Mouse (Mus musculus) spleen, adult 2 months (tissue): ENCODE measurements around the gene Fxyd1. TPM values are rescaled to one million over a fixed set of nuclear protein-coding genes. Genes with fewer than 3 reads are reported as not detected.

Experiments used
- DNase-seq, 2 experiments: peaks; one replicate each; pipeline versions ENCODE4 v3.0.0 to v3.0.0-alpha.2; 2012 to 2021; ENCODE audit warnings: low spot score in 2 of 2, low read depth in 1 of 2
- H3K27ac ChIP-seq: fragments of 200-500 bp; 2 replicates; pipeline ENCODE4 v1.5.1; 2012; ENCODE audit warnings: low read length, inconsistent platforms; ENCODE audit not compliant: insufficient read depth
- H3K27me3 ChIP-seq: fragments of 200-500 bp; 2 replicates; pipeline ENCODE4 v1.6.1; 2012; ENCODE audit warnings: mild to moderate bottlenecking, moderate library complexity, low read length, inconsistent platforms; ENCODE audit not compliant: control insufficient read depth, insufficient read depth
- H3K36me3 ChIP-seq: fragments of 200-500 bp; 2 replicates; pipeline ENCODE4 v1.6.1; 2012; ENCODE audit warnings: mild to moderate bottlenecking, low read length, inconsistent platforms; ENCODE audit not compliant: control insufficient read depth, insufficient read depth
- H3K4me1 ChIP-seq: fragments of 200-500 bp; 2 replicates; pipeline ENCODE4 v1.6.1; 2011; ENCODE audit warnings: inconsistent platforms; ENCODE audit not compliant: control insufficient read depth, insufficient read depth, insufficient read length
- H3K4me3 ChIP-seq: fragments of 200-500 bp; 2 replicates; pipeline ENCODE4 v1.5.1; 2011; ENCODE audit warnings: mild to moderate bottlenecking, inconsistent platforms; ENCODE audit not compliant: insufficient read depth, insufficient read length; ENCODE audit errors: extremely low read depth
- CTCF ChIP-seq: fragments of 200-500 bp; IDR thresholded peaks from 2 replicates; pipeline ENCODE4 v1.5.1; 2011; ENCODE audit warnings: mild to moderate bottlenecking, inconsistent platforms; ENCODE audit not compliant: insufficient read depth, insufficient read length, insufficient replicate concordance; ENCODE audit errors: extremely low read depth
- POLR2A ChIP-seq: fragments of 200-500 bp; IDR thresholded peaks from 2 replicates; pipeline ENCODE4 v1.6.1; 2011; ENCODE audit warnings: low read depth, low read length, inconsistent platforms
- WGBS: fragments of 180-500 bp; shearing (Covaris S2); methylation state at CpG from one replicate; pipeline ENCODE4 v1.1.7; 2018; 5-methylcytosine and 5-hydroxymethylcytosine counted together
- polyA plus RNA-seq: library from polyadenylated mRNA; depleted of rRNA; stranded (reverse); fragments of >200 nt; gene quantifications from 2 replicates; pipeline ENCODE4 v1.2.3, GENCODE M21; 2012

Fxyd1 gene
- polyA plus RNA-seq, 1 experiment: 60.6 TPM

- no peak for TF ChIP-seq POLR2A
- no peak for TF ChIP-seq CTCF
- H3K4me1 ChIP-seq: peaks cover 28% of the 10 kb centered on the region
- peak overlapping the region; percentile 6; the same call in 1 of the 2 replicates for H3K27ac ChIP-seq
- H3K27me3 ChIP-seq: no peaks in the 10 kb centered on the region
- H3K36me3 ChIP-seq: peaks cover 5% of the 10 kb centered on the region; the same call in 1 of the 2 replicates
- DNase-seq: no peak
- H3K4me3 ChIP-seq: no peak overlapping the region
- WGBS: 74% methylated on average over 4 of the region's 4 CpGs
These were observed 18.0 kb downstream of the Fxyd1 start for GRCm38 (mm10) chr7:31039011-31039410.

GRCm38 (mm10) chr7:31037675-31038074 is 19.3 kb downstream of the Fxyd1 start:
- H3K27me3 ChIP-seq: no peaks in the 10 kb centered on the region
- TF ChIP-seq CTCF (no peak), POLR2A (no peak)
- WGBS: 7% methylated on average over 2 of the region's 2 CpGs
- H3K36me3 ChIP-seq: peaks cover 5% of the 10 kb centered on the region; the same call in 1 of the 2 replicates
- no peak for DNase-seq
- H3K27ac ChIP-seq: peak overlapping the region; percentile 22
- peaks cover 27% of the 10 kb centered on the region for H3K4me1 ChIP-seq
- no peak overlapping the region for H3K4me3 ChIP-seq

DNA sequence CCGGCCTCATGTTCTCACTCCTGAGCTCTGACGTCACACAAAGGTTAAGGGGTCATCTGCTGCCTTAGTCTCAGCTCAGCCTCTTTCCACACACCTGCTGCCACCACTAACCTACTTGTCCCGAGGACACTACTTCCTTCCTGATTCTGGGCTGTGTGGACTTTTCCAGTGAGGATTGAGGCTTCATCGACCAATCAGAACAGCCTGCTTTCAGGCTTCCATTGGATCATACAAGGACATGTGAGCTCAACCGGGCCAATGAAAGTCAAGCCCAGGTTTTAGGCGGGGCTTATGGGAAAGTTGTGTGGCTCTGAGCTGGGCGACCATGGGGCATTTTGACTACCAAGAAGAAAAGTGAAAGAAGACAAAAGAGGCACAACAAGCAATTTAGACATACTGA is 20.1 kb downstream of the Fxyd1 start:
- DNase-seq: no peak
- Histone ChIP-seq H3K27me3 (no peaks in the 10 kb centered on the region), H3K36me3 (peaks cover 5% of the 10 kb centered on the region; the same call in 1 of the 2 replicates), H3K4me1 (peaks cover 23% of the 10 kb centered on the region; the same call in 1 of the 2 replicates), H3K27ac (peak overlapping the region; percentile 4), H3K4me3 (no peak overlapping the region)
- 47% methylated on average over 7 of the region's 7 CpGs for WGBS
- no peak for TF ChIP-seq CTCF
- TF ChIP-seq POLR2A: no peak

- H3K27me3 ChIP-seq: no peaks in the 10 kb centered on the region
- peaks cover 21% of the 10 kb centered on the region; the same call in 1 of the 2 replicates for H3K4me1 ChIP-seq
- H3K36me3 ChIP-seq: peaks cover 5% of the 10 kb centered on the region; the same call in 1 of the 2 replicates
- WGBS: 82% methylated on average over 11 of the region's 11 CpGs
- no peak for TF ChIP-seq CTCF
- peak overlapping the region; percentile 56 for H3K27ac ChIP-seq
- DNase-seq: no peak
- H3K4me3 ChIP-seq: no peak overlapping the region
These were observed 21.7 kb downstream of the Fxyd1 start for GRCm38 (mm10) chr7:31035291-31035690.

GRCm38 (mm10) chr7:31034789-31035188 is 22.2 kb downstream of the Fxyd1 start:
- WGBS: 60% methylated on average over 11 of the region's 11 CpGs
- TF ChIP-seq POLR2A (no peak), CTCF (0 out of 2 replicates have a peak, but pooled peaks have one; percentile 39)
- Histone ChIP-seq H3K4me3 (no peak overlapping the region), H3K27me3 (no peaks in the 10 kb centered on the region), H3K36me3 (peaks cover 5% of the 10 kb centered on the region; the same call in 1 of the 2 replicates), H3K27ac (peak overlapping the region; percentile 91), H3K4me1 (peaks cover 19% of the 10 kb centered on the region; the same call in 1 of the 2 replicates)
- DNase-seq: peak in 1 of 2 experiments; percentile 58

GRCm38 (mm10) chr7:31033409-31034165 is 23.4 kb downstream of the Fxyd1 start:
- WGBS: 39% methylated on average over 9 of the region's 9 CpGs
- peaks cover 19% of the 10 kb centered on the region; the same call in 1 of the 2 replicates for H3K4me1 ChIP-seq
- H3K4me3 ChIP-seq: no peak overlapping the region
- peaks cover 3% of the 10 kb centered on the region; the same call in 1 of the 2 replicates for H3K36me3 ChIP-seq
- no peaks in the 10 kb centered on the region for H3K27me3 ChIP-seq
- TF ChIP-seq POLR2A (no peak; the same call in 1 of the 2 replicates), CTCF (no peak)
- peak; percentile 65 to 71 for DNase-seq
- H3K27ac ChIP-seq: peak overlapping the region; percentile 91

DNA sequence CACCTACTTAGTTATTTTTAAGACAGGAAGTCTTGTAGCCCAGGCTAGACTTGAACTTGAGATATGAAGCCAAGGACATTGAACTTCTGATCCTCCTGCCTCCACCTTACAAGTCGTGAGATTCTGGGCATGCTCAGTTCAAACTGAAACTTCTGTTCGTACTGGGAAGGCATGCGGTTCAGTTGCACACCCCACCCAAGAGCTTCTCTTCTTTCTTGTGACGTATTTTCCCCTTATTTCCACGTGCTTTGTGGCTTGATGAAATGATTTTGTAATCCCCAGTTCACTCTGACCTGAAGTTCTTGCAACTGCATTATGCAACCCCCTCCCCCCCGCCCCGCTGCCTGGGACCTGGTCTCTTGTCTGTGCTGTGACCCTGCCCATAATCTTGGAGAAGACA is 25.3 kb downstream of the Fxyd1 start:
- TF ChIP-seq POLR2A (no peak), CTCF (no peak)
- Histone ChIP-seq H3K4me3 (no peak overlapping the region), H3K27ac (peak overlapping the region; percentile 19; the same call in 1 of the 2 replicates), H3K4me1 (peaks cover 19% of the 10 kb centered on the region; the same call in 1 of the 2 replicates), H3K27me3 (no peaks in the 10 kb centered on the region), H3K36me3 (peaks cover 3% of the 10 kb centered on the region; the same call in 1 of the 2 replicates)
- 61% methylated on average over 7 of the region's 7 CpGs for WGBS
- DNase-seq: no peak
